Mouse (Mus musculus) stomach, embryonic 16.5 days (tissue): Measurements from ENCODE around the gene Zpbp2. TPM values are rescaled to one million over a fixed set of nuclear protein-coding genes. Genes with fewer than 3 reads are reported as not detected.

Experiments used
- ATAC-seq: fragments of 200-750 bp; cut with Nextera tagmentation; 2 replicates; pipeline ENCODE4 v1.8.0; 2017; ENCODE audit warnings: moderate number of reproducible peaks, moderate TSS enrichment; ENCODE audit not compliant: insufficient read depth, low FRiP score
- H3K27ac ChIP-seq: fragments of 300-500 bp; sonication (generic); 2 replicates; pipeline ENCODE4 v1.5.1; 2014; ENCODE audit warnings: low read length
- H3K27me3 ChIP-seq: fragments of 300-500 bp; sonication (generic); 2 replicates; pipeline ENCODE4 v1.6.1; 2014; ENCODE audit warnings: low read length, control low read depth, mixed read lengths; ENCODE audit not compliant: control insufficient read depth, insufficient read depth
- H3K36me3 ChIP-seq: fragments of 300-500 bp; sonication (generic); 2 replicates; pipeline ENCODE4 v1.6.1; 2014; ENCODE audit warnings: low read length; ENCODE audit not compliant: control insufficient read depth, insufficient read depth
- H3K4me1 ChIP-seq: fragments of 300-500 bp; sonication (generic); 2 replicates; pipeline ENCODE4 v1.6.1; 2014; ENCODE audit warnings: low read length, control low read depth, mixed read lengths; ENCODE audit not compliant: control insufficient read depth, insufficient read depth
- H3K4me2 ChIP-seq: fragments of 300-500 bp; sonication (generic); 2 replicates; pipeline ENCODE4 v1.6.1; 2014; ENCODE audit warnings: low read depth, low read length, mixed read lengths
- H3K4me3 ChIP-seq: fragments of 300-500 bp; sonication (generic); replicated peaks from 2 replicates; pipeline ENCODE4 v1.5.1; 2014; ENCODE audit warnings: mild to moderate bottlenecking, low read length
- H3K9ac ChIP-seq: fragments of 300-500 bp; sonication (generic); 2 replicates; pipeline ENCODE4 v1.6.1; 2014; ENCODE audit warnings: low read length
- H3K9me3 ChIP-seq: fragments of 300-500 bp; sonication (generic); replicated peaks from 2 replicates; pipeline ENCODE4 v1.6.1; 2016; ENCODE audit warnings: low read length, control low read depth; ENCODE audit not compliant: control insufficient read depth
- WGBS: fragments of 180-500 bp; shearing (Covaris S2); extraction: QIAGEN DNeasy Blood & Tissue Kit; methylation state at CpG from one replicate; pipeline ENCODE4 v1.1.7; 2014; 5-methylcytosine and 5-hydroxymethylcytosine counted together
- polyA plus RNA-seq: library from polyadenylated mRNA; unstranded; fragments of >200 nt; fragmentation: Nextera tagmentation; extraction: Ambion mirVana; gene quantifications from 2 replicates; pipeline ENCODE4 v1.2.1, GENCODE M21; 2015

Gene Zpbp2
- polyA plus RNA-seq, 1 experiment from 2014 or later = 0.18 TPM

GRCm38 (mm10) chr11:98549363-98549762, 1.5 kb upstream of the Zpbp2 start:
- no peak overlapping the region for H3K9ac ChIP-seq

DNA sequence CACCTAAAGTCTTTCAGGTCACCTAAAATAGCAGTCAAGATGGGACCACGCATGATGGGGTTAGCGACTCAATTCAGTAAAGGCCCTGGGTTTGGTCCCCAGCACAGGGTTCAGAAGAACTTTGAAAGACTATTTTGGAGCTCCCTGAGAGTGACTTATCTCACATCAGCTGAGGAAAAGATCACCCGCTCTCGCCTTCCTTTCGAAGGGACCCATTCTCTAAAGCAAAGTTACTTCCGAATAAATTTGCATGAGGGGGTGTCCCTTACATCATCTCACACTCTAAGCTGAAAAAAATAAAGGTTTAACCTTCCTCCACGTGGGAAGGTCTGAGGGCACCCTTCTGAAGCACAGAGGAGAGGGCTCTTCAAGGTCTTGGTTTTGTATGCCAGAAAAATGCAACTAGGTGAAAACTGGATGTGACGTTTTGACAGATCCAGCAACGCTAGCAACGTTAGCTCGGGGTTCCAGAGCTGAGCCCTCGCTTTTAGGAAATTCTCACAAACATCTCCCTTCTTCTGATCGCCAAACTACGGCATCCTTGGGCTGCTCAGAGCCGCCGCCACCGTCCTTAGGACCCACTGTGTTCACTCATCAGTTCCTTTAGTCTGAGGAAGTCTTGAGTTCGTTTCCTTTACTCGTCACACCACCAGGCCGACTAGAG, 454 bp upstream of the Zpbp2 start:
- peak overlapping the region; percentile 86 for H3K9ac ChIP-seq
- H3K9me3 ChIP-seq = 0 out of 2 replicates have a peak, but pooled peaks cover 3% of the 10 kb centered on the region
- ATAC-seq = no peak
- whole genome bisulfite sequencing = 17% methylated on average over 20 of the region's 20 CpGs
- H3K36me3 ChIP-seq = no peaks in the 10 kb centered on the region
- H3K4me2 ChIP-seq = peak overlapping the region; percentile 78
- H3K27ac ChIP-seq = no peak overlapping the region
- H3K27me3 ChIP-seq = peaks cover 46% of the 10 kb centered on the region
- H3K4me1 ChIP-seq = peaks cover 9% of the 10 kb centered on the region
- H3K4me3 ChIP-seq = peak overlapping the region; percentile 81

More at GRCm38 (mm10) chr11:98549363-98549762, 1.5 kb upstream of the Zpbp2 start:
- Histone ChIP-seq H3K27ac (no peak overlapping the region), H3K4me2 (no peak overlapping the region), H3K4me1 (peaks cover 11% of the 10 kb centered on the region), H3K27me3 (peaks cover 49% of the 10 kb centered on the region), H3K36me3 (no peaks in the 10 kb centered on the region), H3K9me3 (0 out of 2 replicates have a peak, but pooled peaks cover 3% of the 10 kb centered on the region), H3K4me3 (no peak overlapping the region)
- no peak for ATAC-seq
- WGBS = 66% methylated on average over 4 of the region's 4 CpGs

DNA sequence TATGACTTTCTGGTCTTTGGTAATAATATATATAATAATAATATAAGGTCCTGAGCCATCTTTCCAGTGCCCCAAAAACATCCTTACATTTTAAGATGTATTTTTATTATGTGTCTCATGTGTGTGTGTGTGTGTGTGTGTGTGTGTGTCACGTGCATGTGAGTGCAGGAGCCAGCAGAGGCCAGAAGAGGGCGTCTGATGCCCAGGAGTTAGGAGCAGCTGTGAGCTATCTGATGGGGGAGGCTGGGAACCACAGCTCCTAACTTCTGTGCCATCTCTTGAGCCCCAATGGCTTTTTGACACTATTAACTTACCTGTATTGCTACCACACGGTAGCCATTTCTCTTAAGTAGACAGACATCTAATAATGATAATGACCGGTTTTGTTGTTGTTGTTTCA, 3.1 kb downstream of the Zpbp2 start:
- Histone ChIP-seq H3K27ac (no peak overlapping the region), H3K4me2 (no peak overlapping the region), H3K27me3 (peaks cover 16% of the 10 kb centered on the region), H3K36me3 (no peaks in the 10 kb centered on the region), H3K9me3 (0 out of 2 replicates have a peak, but pooled peaks cover 3% of the 10 kb centered on the region), H3K4me1 (peaks cover 4% of the 10 kb centered on the region; the same call in 1 of the 2 replicates), H3K9ac (no peak overlapping the region), H3K4me3 (no peak overlapping the region)
- ATAC-seq = no peak
- WGBS = 85% methylated on average over 4 of the region's 4 CpGs

- Histone ChIP-seq H3K9me3 (0 out of 2 replicates have a peak, but pooled peaks cover 3% of the 10 kb centered on the region), H3K27ac (no peak overlapping the region), H3K4me3 (no peak overlapping the region), H3K27me3 (peaks cover 4% of the 10 kb centered on the region), H3K36me3 (no peaks in the 10 kb centered on the region), H3K9ac (no peak overlapping the region), H3K4me2 (no peak overlapping the region), H3K4me1 (peaks cover 4% of the 10 kb centered on the region; the same call in 1 of the 2 replicates)
- WGBS = 62% methylated on average over 12 of the region's 12 CpGs
- no peak for ATAC-seq
Measured at GRCm38 (mm10) chr11:98555124-98555700, 4.3 kb downstream of the Zpbp2 start.

DNA sequence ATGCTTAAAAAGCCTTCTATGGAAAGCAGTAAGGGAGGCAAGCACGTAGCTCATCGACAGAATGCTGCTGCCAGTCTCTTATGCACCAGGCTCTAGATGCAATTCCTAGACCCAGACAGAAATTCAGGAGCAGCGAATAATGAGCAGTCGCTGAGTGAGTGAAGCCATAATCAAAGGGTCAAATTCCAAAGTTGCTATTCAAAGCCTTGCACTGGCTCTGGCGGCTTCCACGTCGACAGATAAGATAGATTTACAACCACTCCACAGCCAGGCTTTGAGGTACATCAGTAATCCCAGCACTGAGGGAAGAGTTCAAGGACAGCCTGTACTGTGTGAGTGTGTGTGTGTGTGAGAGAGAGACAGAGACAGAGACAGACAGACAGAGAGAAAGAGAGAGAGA, 10.0 kb downstream of the Zpbp2 start:
- WGBS = 26% methylated on average over 7 of the region's 7 CpGs
- H3K27me3 ChIP-seq = no peaks in the 10 kb centered on the region; the same call in 1 of the 2 replicates
- H3K4me2 ChIP-seq = no peak overlapping the region
- no peak overlapping the region for H3K9ac ChIP-seq
- no peak overlapping the region for H3K27ac ChIP-seq
- no peaks in the 10 kb centered on the region for H3K4me1 ChIP-seq
- ATAC-seq = no peak
- H3K4me3 ChIP-seq = no peak overlapping the region
- H3K36me3 ChIP-seq = no peaks in the 10 kb centered on the region
- no peaks in the 10 kb centered on the region for H3K9me3 ChIP-seq

DNA sequence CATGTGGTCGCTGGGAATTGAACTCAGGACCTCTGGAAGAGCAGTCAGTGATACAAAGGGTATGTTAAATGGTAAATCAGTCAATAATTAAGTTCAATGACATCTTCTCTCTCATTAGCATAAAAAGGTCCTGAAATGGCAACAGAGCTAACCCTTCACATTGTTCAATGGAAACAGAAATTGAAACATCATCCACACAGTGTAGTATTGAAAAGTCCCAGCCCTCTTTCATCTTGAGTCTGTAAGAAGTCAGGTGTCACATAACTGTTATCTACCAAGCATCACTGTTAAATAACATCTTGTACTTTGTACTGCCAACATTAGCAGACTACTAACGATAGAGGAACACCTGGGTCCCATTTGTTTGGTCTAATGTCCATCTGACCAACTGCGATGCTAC, 12.1 kb downstream of the Zpbp2 start:
- Histone ChIP-seq H3K9me3 (no peaks in the 10 kb centered on the region), H3K4me1 (no peaks in the 10 kb centered on the region), H3K36me3 (no peaks in the 10 kb centered on the region), H3K9ac (no peak overlapping the region), H3K27ac (no peak overlapping the region), H3K4me2 (no peak overlapping the region), H3K4me3 (no peak overlapping the region), H3K27me3 (no peaks in the 10 kb centered on the region; the same call in 1 of the 2 replicates)
- WGBS = 85% methylated on average over 3 of the region's 3 CpGs
- ATAC-seq = no peak

- H3K27ac ChIP-seq = no peak overlapping the region
- no peaks in the 10 kb centered on the region; the same call in 1 of the 2 replicates for H3K27me3 ChIP-seq
- ATAC-seq = no peak
- H3K9me3 ChIP-seq = no peaks in the 10 kb centered on the region
- H3K9ac ChIP-seq = no peak overlapping the region
- 52% methylated on average over 13 of the region's 13 CpGs for WGBS
- no peaks in the 10 kb centered on the region for H3K36me3 ChIP-seq
- H3K4me1 ChIP-seq = no peaks in the 10 kb centered on the region
- H3K4me3 ChIP-seq = no peak overlapping the region
- H3K4me2 ChIP-seq = no peak overlapping the region
Measured at GRCm38 (mm10) chr11:98563921-98564414, 13.1 kb downstream of the Zpbp2 start.

DNA sequence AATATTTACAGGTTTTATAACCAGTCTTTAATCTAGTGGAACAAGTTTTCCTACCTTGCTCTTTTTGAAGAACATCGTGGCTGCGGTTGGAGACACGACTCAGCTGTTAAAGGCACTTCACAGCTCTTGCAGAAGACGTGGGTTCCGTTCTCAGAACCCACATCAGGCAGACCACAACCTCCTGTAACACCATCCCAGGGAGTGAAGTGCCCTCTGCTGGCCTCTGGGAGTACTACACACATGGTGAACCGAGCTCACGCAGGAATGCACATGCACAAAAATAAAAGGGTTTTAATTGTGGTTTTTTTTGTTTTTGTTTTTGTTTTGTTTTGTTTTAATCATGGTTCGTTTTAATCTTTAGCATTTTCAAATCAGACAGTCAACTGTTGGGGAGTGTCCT, 17.4 kb downstream of the Zpbp2 start:
- 85% methylated on average over 8 of the region's 8 CpGs for WGBS
- H3K9ac ChIP-seq = no peak overlapping the region
- H3K36me3 ChIP-seq = no peaks in the 10 kb centered on the region
- no peak for ATAC-seq
- no peak overlapping the region for H3K27ac ChIP-seq
- H3K4me1 ChIP-seq = no peaks in the 10 kb centered on the region
- H3K4me3 ChIP-seq = no peak overlapping the region
- H3K4me2 ChIP-seq = no peak overlapping the region
- no peaks in the 10 kb centered on the region for H3K27me3 ChIP-seq
- H3K9me3 ChIP-seq = no peaks in the 10 kb centered on the region

GRCm38 (mm10) chr11:98569461-98569860, 18.6 kb downstream of the Zpbp2 start:
- no peaks in the 10 kb centered on the region for H3K9me3 ChIP-seq
- WGBS = 73% methylated on average over 6 of the region's 6 CpGs
- no peak overlapping the region for H3K4me3 ChIP-seq
- H3K36me3 ChIP-seq = no peaks in the 10 kb centered on the region
- no peaks in the 10 kb centered on the region for H3K27me3 ChIP-seq
- no peaks in the 10 kb centered on the region for H3K4me1 ChIP-seq
- no peak overlapping the region for H3K27ac ChIP-seq
- no peak overlapping the region for H3K9ac ChIP-seq
- H3K4me2 ChIP-seq = no peak overlapping the region
- ATAC-seq = no peak
